Mouse (Mus musculus): ENCODE measurements around the gene Anxa8. TPM values are rescaled to one million over a fixed set of nuclear protein-coding genes. Genes with fewer than 3 reads are reported as not detected.

The Anxa8 gene
- total RNA-seq (2021) = 1 to 10 TPM; 2.2 to 3.1 TPM
- long read RNA-seq, experiment 1, transcript Anxa8-201 (12 exons, 1,880 nt) = major isoform, 7 of 9 reads
- long read RNA-seq, experiment 1, partial matches to known transcripts = 1 of 9 reads
- long read RNA-seq, experiment 1, other reads (novel, unspliced or antisense) = 1 of 9 reads
- long read RNA-seq, experiment 2, partial matches to known transcripts = 0 of 3 reads
- long read RNA-seq, experiment 2, other reads (novel, unspliced or antisense) = 0 of 3 reads

DNA sequence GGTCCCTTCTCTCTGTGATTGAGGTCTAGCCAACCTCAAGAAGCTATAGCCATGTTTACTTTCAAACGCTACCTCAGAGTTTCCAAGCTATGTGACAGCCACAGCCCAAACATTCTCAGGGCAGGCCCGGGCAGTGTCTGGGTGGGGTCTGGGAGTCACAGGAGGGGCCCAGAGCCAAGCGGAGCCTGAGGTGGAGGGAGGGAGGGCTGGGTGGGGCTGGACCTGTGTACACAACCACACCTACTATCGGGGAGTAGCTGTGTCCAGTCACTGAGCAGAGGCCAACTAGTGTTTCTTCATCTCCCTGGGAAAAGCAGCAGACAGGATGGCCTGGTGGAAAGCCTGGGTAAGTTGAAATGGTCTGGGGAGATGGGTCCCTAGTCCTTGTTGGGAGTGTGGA lies at the start of gene Anxa8:
Gene Anxa8 (plus strand): TSS at position 251 of the 400 bp plus-strand sequence.
- DNase-seq (ENCODE audit: low spot score in 2 of 2) = no peak

DNA sequence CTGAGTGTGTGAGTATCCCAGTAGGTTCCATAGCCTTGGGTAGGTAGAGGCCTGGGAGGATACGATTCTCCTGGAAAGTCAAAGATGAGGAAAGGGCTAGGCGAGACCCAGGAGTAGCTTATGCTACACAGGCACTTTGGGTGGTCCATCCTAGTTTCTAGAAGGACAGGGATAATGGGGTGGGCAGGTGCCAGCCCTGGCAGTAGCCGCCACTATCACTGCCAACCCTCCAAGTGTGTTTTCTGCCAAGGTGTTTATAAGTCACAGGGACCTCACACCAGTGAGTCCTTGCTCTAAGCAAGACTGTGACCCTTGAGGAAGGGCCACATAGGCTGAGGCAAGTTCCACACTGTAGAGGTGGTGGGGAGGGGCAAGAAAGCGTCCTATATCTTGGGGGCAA lies 44.5 kb upstream of the Anxa8 start:
- no peak for DNase-seq (ENCODE audit: low spot score in 2 of 2)

DNA sequence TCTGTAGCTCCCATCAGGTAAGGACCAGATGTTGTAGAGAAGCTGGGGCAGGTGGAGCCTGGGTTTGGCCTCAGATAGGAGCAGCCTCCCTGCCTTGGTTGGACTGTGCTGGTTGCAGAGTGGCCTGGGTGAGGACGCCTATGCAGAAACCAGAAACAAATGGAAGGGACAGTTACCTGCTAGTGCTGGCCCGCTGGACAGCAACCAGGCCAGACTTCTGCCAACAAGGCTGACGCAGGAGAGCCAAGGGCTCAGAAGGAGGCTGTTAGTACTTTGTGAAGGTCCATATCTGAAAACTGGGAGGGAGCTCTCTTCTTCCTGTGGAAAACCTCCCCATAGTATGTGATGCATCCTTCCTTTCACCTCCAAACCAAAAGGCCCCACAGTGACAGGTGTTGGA lies 42.4 kb upstream of the Anxa8 start:
- no peak for DNase-seq (ENCODE audit: low spot score in 2 of 2)

DNA sequence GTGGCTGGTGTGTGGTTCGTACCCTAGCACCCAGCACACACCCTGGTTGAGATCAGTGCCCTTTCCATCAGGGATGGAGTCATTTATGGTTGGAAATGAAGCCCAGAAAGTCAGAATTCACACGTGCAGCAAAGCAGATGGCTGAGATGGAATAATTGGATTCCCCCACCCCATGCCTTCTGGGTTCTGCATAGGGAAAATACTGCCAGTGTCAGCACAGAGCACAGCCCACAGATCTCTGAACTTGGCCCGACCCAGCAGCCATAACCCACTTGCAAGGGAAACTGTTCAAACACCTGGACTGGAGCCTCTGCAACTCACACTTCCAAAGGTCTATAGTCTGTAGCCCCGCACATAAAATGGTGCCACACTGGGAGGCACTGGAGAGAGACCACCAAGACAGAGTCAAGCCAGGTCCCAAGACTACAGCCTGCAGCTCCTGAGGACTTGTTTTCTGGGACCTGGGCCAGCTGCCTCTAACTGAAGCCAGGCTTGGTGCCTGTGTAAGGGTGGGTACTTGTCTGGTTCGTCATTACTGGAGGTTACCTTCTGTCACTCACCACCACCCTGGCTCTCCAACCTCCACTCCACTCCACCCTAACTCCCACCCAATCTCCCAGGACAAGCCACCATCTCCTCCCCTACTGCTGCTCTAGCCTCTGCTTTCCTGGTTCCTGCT lies 35.5 kb upstream of the Anxa8 start:
- DNase-seq (ENCODE audit: low spot score in 2 of 2) = no peak

DNA sequence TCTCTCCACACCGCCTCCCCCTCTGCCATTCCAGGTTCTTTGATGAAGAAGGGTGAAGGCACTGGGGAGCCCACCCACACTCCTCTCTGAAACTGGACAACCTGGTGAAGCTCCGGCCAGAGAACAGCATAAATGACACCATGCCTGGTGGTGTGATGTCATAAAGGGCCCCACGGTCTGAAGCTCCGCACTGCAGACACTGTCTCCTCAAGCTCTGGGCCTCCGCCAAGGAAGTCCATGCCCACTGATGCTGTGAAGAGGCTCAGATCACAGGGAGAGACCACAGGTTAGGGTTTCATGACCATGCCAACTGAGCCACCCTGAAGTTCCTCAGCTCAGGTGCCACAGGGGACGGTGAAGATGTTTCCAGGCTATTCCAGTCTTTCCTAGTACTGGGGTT lies 33.3 kb upstream of the Anxa8 start, which contains the start of gene Antxrl:
Gene Antxrl (plus strand): TSS at position 192 of the 400 bp plus-strand sequence.
- no peak for DNase-seq (ENCODE audit: low spot score in 2 of 2)

DNA sequence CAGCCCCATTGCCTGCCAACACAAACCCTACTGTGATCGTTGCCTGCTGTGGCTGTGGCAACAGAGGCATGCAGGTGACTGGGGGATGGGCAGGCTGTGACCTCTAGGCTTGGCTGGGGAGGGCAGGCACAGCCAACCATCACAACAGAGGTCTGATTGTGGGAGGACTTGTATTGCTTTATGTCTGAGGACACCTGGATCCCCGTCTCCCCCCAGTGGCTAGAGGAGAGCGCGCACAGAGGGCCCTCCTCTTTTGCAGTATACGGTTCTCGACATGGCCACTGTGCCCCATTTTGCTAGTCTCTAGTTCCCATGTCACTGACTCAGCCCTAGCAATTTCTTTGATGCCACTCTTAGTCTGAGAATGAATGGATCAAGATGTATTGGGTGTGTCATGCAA lies 14.1 kb upstream of the Anxa8 start:
- no peak for DNase-seq (ENCODE audit: low spot score in 2 of 2)

DNA sequence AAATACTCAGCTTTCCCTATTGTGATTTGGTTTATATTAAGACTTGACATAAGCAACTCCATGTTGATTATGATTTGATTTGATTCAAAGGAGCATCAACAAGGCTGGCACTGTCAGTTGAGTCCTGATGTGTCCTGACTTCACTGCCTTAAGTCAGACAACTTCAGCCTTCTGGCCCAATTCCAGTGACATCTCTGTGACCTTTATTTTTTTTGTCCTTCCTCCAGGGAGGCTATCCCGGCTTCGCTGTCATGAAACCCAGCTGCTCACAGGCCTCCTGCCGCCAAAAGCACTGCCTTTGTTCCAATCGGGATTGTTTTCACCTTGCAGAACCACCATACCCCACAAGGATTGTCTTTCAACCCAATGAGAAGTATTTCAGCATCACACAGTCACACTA lies 10.4 kb upstream of the Anxa8 start:
- DNase-seq (ENCODE audit: low spot score in 2 of 2) = no peak

DNA sequence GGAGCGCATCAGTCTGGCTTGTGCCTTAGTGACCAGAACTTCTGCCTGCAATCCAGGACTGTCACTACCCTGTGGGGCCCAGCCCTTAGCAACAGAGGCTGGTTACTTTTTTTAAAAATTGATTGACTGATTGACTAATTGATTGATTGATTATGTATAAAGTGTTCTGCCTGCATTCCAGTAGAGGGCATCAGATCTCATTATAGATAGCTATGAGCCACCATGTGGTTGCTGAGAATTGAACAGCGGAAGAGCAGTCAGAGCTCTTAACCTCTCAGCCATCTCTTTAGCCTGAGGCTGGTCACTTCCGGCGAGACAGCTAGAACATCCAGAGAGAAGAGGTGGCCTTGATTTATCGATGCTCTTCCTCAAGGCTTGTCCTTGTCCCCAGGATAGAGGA lies 8.6 kb upstream of the Anxa8 start:
- no peak for DNase-seq (ENCODE audit: low spot score in 2 of 2)

DNA sequence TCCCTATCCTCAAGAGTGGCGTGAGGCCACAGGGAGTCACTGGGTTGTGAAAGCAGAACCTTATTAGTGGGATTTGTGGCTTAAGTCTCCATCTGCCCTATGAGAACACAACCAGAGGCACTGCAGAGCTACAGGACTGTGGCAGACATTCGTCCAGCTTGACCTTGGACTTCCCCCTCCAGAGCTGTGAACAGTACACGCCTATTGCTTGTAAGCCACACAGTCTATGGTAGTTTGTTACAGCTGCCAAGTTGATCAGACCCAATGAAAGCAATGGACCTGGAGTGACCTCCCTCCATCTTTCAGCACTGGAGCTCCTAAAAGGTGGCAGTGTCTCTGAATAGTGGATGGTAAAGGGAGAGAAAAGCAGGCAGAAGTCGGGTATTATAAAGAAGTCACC lies 7.5 kb upstream of the Anxa8 start:
- no peak for DNase-seq (ENCODE audit: low spot score in 2 of 2)

DNA sequence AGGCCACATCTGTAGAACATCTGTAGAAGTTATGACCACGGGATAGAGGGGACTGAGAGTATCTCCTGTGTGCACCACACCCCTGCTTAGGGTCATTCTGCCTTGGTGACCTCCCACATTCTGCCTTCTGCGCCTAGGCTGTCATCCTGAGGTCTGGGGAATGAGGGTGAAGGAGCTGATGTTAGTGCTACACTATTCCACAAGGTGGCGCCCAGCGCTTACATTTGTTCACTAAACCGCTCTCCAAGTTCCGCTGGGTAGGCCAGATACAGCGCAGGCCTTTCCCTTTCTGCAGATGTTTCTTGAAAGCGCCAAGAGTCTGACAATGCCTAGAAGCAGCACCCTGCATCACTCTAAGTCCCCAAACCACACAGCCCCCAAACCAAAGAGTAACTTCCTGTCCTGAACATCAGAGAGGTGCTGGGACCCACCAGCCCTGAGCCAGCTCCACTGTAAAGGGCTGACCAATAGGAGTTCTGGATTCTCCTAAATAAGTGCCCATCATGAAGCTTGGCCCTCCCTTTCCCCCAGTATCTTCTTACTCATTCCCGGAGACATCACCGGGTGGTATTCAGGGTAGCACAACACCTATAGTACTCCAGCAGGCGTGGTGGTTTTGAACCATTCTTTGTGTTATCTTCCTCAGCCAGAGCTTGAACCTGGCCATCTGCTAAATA lies 5.3 kb upstream of the Anxa8 start:
- peak; percentile 52 to 75 for DNase-seq (ENCODE audit: low spot score in 2 of 2)

DNA sequence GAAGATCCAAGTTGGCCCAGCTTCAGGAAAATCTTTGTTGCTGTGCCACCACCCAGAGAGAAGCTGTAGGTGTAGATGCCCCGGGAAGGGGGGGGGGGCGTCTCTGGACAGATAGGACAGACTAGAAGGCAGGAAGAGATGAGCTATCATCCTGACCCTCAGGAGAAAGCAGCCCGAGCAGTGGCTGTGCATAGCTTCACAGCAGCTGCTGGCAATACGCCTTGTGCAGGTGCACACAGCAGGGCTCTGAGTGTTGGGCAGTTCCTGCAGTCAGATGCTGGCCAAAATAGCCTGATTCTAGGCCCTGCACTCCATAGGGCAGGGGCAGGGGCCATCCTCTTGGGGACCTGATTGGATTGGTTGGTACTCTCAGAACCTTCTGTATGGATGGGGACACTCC lies 1.0 kb downstream of the Anxa8 start:
- no peak for DNase-seq (ENCODE audit: low spot score in 2 of 2)

DNA sequence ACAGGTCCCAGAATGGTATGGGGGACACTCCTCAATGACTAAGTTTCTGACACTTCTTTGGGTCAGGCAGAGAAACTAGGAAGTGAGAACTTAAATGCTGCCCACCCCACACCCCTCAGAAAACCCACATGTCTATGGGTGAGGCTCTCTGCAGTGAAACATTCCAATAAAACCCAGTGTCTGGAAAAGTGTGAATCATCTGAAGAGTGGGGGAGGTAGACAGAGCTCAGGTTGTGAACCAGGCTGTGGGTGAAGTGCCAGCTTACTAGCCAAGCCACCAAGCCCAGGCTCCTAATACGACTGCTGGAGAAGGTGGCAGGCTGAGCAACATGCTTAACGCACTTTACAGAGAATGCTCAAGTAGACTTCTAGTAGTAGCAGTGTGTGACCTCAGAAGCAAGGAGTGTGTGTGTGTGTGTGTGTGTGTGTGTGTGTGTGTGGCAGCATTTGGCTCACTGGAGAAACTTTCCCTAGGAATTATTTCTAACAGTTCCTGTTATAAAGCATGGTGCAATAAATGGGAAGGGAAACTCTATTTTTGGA lies 2.1 kb downstream of the Anxa8 start:
- DNase-seq (ENCODE audit: low spot score in 2 of 2) = no peak

DNA sequence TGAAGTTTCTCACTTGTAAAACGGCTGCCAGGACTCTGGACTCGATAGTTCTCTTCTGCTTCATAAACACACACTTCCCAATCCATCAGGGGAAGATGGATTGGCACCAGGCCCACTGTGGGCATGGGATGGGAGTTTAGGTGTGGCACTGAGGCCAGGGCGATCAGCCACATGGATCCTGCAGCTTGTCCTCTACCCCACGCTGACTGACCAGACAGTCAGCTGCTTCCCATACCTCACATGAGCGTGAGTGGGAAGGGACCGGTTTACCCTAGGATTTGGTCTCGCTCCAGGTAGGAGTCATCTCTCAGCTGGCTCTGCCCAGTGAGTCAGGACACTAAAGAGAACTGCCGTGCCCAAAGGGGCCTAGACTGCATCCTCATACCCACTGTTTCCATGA lies 4.0 kb downstream of the Anxa8 start:
- no peak for DNase-seq (ENCODE audit: low spot score in 2 of 2)

DNA sequence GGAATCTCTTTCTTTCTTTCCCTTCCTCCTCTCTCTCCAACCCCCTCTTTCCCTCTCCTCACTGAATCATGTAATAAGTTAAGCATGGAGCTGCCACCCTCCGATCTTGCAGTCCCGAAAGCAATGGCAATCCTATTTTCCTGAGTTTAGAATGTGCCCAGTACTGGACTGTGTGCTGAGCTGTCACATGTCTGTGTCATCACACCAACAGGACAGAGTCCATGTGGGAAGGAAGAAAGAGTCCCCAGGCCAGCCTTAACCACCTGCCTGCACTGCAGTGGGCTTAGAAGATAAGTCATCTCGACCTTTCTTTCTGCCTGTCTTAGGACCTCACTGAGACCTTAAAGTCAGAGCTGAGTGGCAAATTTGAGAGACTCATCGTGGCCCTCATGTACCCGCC lies 5.7 kb downstream of the Anxa8 start:
- no peak for DNase-seq (ENCODE audit: low spot score in 2 of 2)

DNA sequence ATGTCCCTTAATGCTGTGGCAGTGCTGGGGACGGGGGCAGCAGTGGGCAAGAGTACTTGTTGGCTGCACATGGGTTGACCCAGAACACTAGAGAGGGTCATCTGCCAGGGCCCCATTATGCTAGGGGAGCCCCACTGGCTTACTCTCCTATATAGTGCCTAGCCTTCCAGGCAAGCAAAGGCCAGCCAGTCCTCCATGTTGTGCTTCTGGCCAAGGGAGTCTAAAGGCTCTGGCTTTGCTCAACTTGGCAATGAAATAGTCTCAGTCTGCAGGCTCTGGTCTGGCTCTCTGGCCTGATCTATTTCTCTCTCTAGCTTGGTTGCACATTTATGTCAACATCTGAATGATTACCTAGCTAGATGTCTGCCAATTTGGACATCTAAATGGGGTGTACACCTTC lies 7.1 kb downstream of the Anxa8 start:
- DNase-seq (ENCODE audit: low spot score in 2 of 2) = no peak

DNA sequence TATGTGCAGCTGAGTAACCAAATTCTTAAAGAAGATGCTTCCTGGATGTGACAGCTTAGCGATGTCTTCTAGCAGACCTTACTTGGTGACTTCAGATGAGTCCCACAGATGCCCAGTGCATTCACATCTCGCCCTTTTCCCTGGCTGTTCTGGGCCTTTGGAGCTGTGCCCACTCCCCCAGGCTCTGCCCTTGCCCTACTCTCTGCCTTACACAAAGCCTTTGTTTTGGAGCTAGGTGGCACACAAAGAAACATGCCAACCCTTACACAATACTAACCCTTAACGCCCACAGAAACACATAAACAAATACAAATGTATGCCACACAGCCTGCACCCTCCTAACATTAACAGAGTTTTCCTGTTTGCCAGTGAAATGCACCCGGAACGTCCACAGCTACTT lies 10.4 kb downstream of the Anxa8 start:
- no peak for DNase-seq (ENCODE audit: low spot score in 2 of 2)

DNA sequence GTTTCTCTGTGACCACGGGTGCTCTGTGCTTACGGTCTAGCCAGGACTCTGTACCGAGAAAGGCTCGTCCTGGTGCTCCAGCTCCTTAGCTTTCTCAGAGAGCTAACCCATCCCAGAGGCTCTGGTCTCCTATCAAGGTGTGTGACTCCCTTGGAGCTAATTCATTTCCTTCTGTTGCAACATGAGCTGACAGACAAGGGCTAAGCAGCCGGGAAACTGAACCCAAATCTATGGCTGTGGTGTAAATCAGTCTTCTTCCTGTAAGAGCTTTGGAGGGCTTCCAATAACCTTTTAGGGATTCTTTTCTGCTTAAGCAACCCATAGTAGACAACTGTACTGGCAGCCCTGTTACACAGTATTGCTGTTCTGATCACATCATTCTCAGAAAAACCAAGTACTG lies 16.8 kb downstream of the Anxa8 start, which contains the start of gene A630023A22Rik:
Gene A630023A22Rik (minus strand): TSS at position 154 of the 400 bp plus-strand sequence.
- DNase-seq (ENCODE audit: low spot score in 2 of 2) = peak in 1 of 2 experiments; percentile 7

DNA sequence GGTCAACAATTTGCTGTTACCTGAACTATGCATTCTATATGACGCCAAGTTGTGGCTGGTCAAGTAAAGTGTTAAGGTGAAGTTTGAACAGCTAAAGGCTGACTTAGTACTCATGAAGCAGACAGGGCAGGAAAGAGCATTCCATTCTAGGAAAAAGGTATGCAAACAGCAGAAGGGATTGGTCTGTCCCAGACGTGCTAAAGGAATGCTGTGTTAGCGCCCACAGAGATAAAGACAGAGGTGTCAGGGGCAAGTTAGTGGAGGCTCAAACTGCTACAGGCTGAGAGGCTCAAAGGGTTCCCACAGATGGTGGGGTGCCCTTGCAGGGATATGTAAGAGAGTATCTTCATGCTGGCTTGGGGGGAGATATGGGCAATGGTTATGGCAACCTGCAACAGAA lies 18.1 kb downstream of the Anxa8 start:
- peak in 1 of 2 experiments; percentile 1 for DNase-seq (ENCODE audit: low spot score in 2 of 2)

DNA sequence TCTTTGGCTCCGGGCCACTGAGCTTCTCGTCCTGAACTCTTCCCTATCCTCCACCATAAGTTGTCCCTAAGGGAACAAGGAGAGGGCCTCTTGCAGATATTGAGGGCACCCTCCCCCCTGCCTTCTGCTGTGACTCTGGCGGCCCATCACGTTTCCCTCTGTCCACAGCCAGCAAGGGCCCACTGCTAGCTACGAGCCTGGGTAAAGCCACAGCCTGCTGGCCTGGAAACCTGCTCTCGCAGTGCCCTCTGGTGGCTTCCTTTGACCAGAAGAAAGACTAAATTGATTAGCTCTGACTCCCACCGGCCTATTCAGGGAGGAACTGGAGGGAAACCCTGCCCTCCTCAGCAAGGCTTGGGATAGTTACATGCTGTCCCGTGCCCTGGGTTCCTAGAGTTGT lies 19.1 kb downstream of the Anxa8 start:
- DNase-seq (ENCODE audit: low spot score in 2 of 2) = peak; percentile 25 to 68

DNA sequence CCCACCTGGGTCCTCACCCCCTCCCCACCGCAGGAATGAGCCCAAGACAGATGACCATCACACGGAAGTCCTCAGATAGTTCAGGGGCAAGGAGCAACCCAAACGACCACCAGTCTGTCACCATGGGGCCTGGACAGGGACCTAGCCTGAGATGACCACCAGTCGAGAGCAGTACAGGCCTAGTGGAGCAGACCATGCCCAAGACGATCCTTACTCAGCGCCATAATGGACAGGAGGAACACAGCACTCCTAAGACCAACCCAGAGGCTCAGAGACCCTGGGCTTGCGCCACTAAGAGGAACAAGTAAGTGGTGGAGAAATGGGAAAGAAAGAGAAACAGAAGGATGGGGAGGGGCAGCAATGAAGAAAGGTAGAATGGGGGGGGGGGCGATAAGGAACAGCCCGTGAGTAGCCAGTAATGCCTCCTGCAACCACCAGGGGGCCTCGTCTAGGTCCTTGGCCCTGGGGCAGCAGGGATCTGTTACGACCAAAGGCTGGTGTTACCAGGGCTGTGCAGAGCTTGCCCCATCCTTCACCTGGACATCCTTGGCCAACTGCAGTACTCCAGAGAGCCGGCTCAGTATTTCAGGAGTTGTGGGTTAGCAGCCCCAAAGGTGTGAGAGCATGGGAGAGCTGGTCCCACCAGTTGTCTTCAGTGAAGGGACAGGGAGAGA lies 20.7 kb downstream of the Anxa8 start:
- peak; percentile 12 to 55 for DNase-seq (ENCODE audit: low spot score in 2 of 2)

DNA sequence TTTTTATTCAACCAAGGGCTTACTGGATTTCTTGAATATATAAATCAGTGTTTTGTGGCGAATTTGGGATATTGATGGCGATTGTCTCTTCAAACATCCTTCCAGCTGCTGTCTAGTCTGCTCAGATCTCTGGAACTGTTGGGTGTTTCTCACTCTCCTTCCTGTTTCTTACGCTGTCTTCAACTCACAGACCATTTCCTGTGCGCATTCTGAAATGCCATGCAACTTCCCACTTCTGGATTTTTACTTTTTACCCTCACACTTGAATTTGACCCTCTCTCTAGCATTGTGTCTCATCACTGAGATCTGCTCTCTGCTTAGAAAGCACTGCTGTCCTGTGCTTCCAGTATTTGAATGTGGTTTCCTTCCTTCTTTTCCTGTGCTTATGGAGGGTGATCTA lies 21.8 kb downstream of the Anxa8 start:
- no peak for DNase-seq (ENCODE audit: low spot score in 2 of 2)

DNA sequence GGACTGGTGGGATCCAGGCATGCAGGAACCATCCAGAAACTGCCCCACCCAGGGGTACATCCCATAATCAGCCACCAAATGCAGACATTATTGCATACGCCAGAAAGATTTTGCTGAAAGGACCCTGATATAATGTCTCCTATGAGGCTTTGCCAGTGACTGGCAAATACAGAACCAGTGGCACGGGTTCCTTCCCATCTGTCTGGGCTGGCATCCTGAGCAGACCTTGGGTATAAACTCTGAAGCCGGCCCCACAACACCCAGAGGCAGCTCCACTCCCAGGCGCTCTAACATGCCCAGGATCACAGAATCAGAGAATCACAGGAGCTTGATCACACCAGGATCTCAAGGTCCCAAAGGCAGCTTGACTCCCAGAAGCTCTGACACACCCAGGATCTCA lies 28.5 kb downstream of the Anxa8 start:
- DNase-seq (ENCODE audit: low spot score in 2 of 2) = no peak

Data from gastrocnemius, postnatal 4 days (tissue).